In genomic region chr11:111523465-111523864, GRCm38 (mm10) we compare ENCODE assay signal across 9 mouse cellular contexts.
DNase-seq lines count a peak whose midpoint lies in the region; ATAC-seq and TF ChIP-seq lines count a peak whose summit lies in the region.
"Had no signal": no experiment of that assay in that cellular context is flagged by ENCODE, and none has a peak within 500 bp of the region (broad histone marks: within the 10 kb centered on the region; RNA-seq: fewer than 3 reads in every experiment).

No protein-coding gene starts in this region.

- 32% methylated on average over 8 of the region's 8 CpGs for WGBS in bone marrow, adult 2 months
- WGBS in lung, embryonic 14.5 days: 60% methylated on average over 8 of the region's 8 CpGs

- no peaks in the 10 kb centered on the region for H3K36me3 ChIP-seq in lung, embryonic 14.5 days (ENCODE audit: insufficient read depth)
- H3K36me3 ChIP-seq: heart, embryonic 13.5 days had no signal

- DNase-seq in ovary, adult 18-20 months (ENCODE audit: low spot score): peak; percentile 3
- no peak for DNase-seq in ovary, postnatal 10 days (ENCODE audit: low spot score)
- peak; percentile 8 to 46 for DNase-seq in frontal cortex, postnatal 10 days (ENCODE audit: low spot score in 2 of 2)
- DNase-seq in kidney, postnatal 25 days: peak; percentile 28 to 40
- peak; percentile 57 for DNase-seq in lung, embryonic 14.5 days
- DNase-seq in right cerebral cortex, postnatal 25 days: peak; percentile 76
- no peak for DNase-seq in adipocyte (ENCODE audit: low spot score)

- no peak overlapping the region for H3K27ac ChIP-seq in bone marrow, adult 2 months (ENCODE audit: control insufficient read depth, insufficient read depth, low read depth, low read length, poor library complexity)
- H3K27ac ChIP-seq in lung, embryonic 14.5 days (ENCODE audit: low read depth): no peak overlapping the region
- H3K27ac ChIP-seq: heart, embryonic 13.5 days had no signal

- TF ChIP-seq CTCF in bone marrow, adult 2 months (IDR thresholded peaks at IDR 0.05; ENCODE audit: control insufficient read depth, insufficient read depth, low read length): peak; percentile 80
- peak; percentile 70 for TF ChIP-seq CTCF in lung, embryonic 14.5 days (IDR thresholded peaks at IDR 0.05; ENCODE audit: low read depth)

- no peak overlapping the region for H3K4me3 ChIP-seq in bone marrow, adult 2 months (replicated peaks; ENCODE audit: control insufficient read depth, low read depth, low read length)
- no peak overlapping the region for H3K4me3 ChIP-seq in lung, embryonic 14.5 days (ENCODE audit: low read depth, low read length)
- H3K4me3 ChIP-seq: heart, embryonic 13.5 days had no signal

- H3K9me3 ChIP-seq in lung, embryonic 14.5 days (ENCODE audit: low read depth, low read length): no peaks in the 10 kb centered on the region
- H3K9me3 ChIP-seq: heart, embryonic 13.5 days had no signal

- H3K9ac ChIP-seq in lung, embryonic 14.5 days: no peak overlapping the region
- H3K9ac ChIP-seq: heart, embryonic 13.5 days had no signal

- no peaks in the 10 kb centered on the region for H3K27me3 ChIP-seq in lung, embryonic 14.5 days (ENCODE audit: insufficient read depth, low read length)
- H3K27me3 ChIP-seq: heart, embryonic 13.5 days had no signal

- no peak for TF ChIP-seq POLR2A in bone marrow, adult 2 months (IDR thresholded peaks at IDR 0.05; ENCODE audit: borderline replicate concordance, control insufficient read depth, low read depth, low read length)

- H3K4me2 ChIP-seq in lung, embryonic 14.5 days: no peak overlapping the region
- H3K4me2 ChIP-seq: heart, embryonic 13.5 days had no signal

- ATAC-seq in lung, embryonic 14.5 days (ENCODE audit: insufficient read depth): no peak

- H3K4me1 ChIP-seq in bone marrow, adult 2 months (ENCODE audit: control insufficient read depth, insufficient read depth, low read length): no peaks in the 10 kb centered on the region
- H3K4me1 ChIP-seq in lung, embryonic 14.5 days (ENCODE audit: insufficient read depth): no peaks in the 10 kb centered on the region

Comparison
In these comparisons a context has a peak if more than half of its experiments do, and no peak if none do; other contexts are left out.
1. DNase-seq: peak in ovary, adult 18-20 months (single experiment), frontal cortex, postnatal 10 days (2 of 2), kidney, postnatal 25 days (2 of 2), lung, embryonic 14.5 days (single experiment) and right cerebral cortex, postnatal 25 days (single experiment); none in ovary, postnatal 10 days (single experiment) and adipocyte (single experiment).